Mouse (Mus musculus) cerebellum, adult 8-10 months (tissue): Measurements from ENCODE around the gene Cdh18.
"Not testable (repeated sequence)": the region's sequence is repeated elsewhere in the genome, so short reads cannot be mapped to it uniquely, and the experiment has no call there.

Source experiments
- DNase-seq: peaks from one replicate; pipeline ENCODE4 v3.0.0; 2022

Gene Cdh18

DNA sequence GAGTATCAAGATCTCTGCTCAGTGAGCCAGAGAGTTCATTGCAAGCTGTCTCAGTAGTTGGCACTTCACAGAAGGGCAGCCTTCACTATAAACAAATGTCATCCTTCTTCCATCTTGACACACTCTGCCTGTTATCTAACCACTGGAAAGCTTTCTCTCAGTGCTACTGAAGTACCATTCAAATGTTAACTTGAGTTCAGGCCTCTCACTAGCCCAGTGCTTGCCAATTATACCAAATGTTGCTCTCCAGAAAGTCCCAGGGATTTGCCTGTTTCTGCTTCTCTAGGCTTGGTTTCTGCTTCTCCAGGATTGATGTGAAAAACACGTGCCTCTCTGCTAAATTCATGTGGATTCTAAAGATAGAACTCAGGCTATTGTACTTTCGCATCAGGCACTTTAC lies 681.8 kb downstream of the Cdh18 start:
- peak; percentile 35 for DNase-seq

DNA sequence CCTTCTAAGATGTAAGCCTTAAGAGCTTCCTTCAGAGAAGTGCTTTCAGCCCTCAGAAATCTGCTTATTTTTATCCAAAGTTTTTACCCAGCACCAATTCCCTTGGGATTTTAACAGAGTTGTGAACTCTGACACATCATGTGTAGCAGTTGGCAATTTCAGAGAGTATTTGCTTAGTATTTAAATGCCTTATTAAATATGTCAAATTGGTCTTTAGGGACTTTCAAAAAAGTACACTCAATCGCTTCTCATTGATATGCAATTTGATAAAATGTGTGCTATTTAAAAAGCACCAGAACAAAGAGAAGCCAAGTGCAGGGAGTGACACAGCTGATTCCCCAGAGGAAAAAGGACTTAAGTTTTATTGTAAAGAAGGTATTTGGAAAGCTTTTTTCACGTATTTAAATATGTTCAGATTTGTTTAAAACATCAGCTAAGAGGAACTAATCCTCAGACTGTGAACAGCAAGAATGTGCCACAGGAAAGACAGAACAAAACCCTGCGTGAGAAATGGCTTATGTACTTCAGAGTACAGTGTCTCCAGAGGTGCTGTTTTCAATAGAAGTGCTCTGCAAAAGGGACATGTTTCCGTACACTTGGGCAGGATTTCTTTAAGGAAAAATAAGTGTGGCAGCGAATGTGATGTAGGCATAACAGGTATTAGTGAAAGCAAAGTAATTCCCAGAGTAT lies 709.1 kb downstream of the Cdh18 start:
- no peak for DNase-seq

DNA sequence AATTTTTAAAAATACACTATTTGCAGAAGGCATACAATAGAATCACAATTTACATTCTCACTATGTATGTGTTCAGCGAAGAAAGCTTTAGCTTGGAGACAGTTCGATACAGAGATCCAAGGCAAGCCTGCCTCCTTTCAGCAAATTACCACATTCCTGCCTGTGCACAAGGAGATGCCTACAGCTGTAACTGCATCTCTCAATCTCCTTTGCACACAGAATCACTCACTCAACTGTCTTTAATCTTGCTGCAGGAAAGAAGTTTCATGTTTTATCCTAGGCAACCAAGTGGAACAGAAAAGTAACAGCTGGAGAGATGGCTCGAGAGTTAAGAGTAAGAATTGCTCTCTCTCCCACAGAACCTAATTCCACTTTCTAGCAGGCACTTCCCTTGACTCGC lies 729.6 kb downstream of the Cdh18 start:
- DNase-seq: no peak

DNA sequence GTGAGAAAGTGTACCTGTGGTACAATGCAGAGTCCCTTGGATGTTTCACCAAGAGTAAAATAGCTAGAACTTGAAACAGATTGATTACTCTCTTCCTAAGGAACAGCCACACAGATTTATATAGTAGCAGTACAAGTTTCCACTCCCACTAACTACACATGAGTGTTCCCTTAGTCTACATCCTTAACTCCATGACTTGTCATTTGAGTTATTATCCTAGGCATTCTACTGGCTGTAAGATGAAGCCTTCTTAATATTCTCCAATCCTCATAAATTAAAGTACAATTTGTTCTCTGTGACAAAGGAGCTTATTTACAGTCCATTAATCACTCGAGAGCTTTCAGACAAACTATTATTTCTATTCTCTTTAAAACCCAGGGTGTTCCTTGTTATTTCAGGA lies 756.2 kb downstream of the Cdh18 start:
- no peak for DNase-seq

DNA sequence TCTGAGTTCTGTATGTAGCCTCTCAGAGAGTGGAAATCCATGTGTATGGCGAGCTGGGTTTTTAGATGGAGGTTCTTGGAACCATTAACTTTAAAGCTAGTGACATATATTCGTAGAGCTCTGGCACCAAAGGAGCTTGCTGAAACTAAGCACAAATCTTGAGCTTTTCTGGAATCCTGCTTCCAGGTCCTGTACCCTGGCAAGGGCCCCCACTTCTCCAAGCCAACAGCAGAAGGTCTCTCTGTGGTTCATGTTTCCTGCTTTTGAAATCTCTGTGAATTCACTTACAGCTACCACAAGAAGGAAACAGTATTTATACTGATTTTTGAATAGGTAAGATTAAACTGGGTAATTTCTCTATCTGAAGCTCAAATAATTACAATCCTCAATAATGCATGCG lies 767.9 kb downstream of the Cdh18 start:
- peak; percentile 38 for DNase-seq

DNA sequence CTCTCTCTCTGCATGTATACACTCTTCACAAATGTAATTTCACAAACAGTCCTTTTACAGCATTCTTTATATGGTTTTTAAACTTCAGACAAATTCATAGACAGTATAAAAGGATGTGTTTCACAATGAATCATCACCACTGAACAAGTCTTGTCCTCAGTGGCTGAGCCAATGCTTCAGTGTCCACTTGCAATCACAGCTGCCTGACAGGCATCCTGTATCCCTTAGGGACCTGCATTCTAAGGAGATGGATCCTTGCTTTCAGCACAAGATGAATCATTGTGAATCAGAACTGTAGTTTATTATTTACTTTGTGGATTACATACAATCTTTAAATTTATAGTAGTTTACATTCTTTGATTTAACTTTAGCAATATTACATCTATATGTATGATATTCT lies 768.6 kb downstream of the Cdh18 start:
- DNase-seq: no peak

DNA sequence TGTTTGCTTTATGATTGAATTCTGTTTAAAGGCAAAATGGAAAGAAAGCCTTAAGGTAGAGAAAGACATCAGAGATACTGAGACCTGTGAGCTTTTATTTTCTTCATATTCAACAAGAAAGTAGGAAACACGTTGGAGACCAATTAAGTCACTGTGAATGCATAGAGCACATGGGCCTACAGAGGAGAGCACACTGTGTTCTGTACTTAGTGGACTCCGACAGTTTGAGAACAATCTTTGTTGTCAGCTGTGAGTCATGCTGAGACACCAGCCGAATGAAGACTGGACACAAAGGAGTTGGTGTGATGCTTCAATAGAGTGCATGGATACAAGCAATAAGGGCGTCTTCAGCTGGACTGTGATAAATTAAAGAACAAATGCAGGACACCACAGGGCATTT lies 791.5 kb downstream of the Cdh18 start:
- not testable (repeated sequence) for DNase-seq

DNA sequence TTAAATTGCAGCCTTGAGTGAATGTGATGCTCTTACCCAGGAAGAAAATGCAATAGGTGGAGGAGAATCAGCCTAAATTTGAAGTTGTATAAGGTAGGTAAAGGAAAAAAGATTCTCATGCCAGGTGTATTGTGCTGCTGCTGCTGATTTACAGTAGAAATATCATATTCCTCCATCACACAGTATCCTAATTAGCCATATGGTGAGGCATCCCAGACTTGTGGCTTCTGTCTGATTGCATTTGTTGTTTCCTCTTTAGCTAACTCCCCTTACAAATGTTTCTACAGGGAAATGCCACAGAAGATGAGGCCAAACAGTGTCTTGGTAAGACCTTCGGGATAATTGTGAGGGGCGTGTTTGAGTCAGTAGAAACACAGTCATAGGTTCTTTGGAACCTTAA lies 802.3 kb downstream of the Cdh18 start:
- DNase-seq: no peak

DNA sequence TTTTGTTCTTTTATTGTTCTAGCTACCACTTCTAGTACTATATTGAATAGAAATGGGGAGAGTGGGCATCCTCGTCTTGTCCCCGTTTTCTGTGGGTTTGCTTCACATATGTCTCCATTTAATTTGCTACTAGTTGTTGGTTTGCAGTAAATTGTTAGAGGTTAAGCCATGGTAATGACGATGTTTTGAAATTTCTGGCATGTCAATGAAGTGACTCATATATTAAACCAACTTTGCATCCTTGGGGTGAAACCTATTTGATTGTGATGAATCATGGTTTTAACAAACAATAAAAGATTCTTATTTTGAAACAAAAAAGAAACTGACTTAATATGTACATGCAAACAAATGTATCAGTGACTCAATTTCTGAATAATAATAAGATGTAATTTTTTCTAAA lies 817.5 kb downstream of the Cdh18 start:
- DNase-seq: no peak

DNA sequence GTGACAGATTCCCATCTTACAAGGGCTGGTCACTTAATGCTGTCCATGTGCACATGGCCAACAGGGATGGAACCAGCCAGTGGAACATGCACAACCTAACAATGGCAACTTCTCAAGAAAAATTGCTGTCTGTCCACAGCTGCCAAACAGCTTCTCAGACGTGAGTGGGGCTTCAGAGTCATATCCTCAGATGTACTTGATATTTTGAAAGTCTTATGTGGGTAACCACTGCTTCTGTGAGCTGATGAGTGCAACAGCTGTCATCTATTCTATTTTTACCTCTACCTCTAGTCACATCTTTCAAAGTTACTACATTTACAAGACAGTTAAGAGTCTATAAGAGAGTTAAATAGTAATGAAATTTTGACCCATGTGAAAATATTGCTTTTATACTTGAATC lies 818.9 kb downstream of the Cdh18 start:
- DNase-seq: no peak

DNA sequence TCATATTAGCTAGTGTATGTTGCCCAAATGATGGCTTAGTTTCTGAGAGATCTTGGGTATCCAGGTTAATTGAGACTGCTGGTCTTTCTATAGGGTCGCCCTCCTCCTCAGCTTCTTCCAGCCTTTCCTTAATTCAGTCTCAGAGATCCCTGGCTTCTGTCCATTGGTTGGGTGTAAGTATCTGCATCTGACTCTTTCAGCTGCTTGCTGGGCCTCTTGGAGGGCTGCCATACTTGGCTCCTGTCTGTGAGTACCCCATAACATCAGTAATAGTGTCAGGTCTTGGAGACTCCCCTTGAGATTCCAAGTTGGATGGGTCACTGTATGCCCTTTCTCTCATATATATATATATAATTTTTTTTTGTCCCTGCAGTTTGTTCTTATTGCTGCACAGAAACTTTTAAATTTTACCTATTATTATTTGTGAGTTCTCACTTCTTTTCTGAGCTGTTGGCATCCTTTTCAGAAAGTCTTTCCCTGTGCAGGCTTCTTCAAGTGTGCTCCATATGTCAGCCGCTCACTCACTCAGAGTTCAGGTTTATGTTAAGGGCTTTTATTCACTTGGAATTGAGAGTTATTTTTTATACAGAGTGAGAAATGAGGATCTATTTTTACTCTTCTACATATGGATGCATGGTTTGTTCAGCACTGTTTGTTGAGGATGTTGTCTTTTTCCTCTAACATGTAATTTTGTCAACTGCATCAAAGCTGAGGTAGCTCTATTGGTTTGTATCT lies 829.4 kb downstream of the Cdh18 start:
- no peak for DNase-seq

DNA sequence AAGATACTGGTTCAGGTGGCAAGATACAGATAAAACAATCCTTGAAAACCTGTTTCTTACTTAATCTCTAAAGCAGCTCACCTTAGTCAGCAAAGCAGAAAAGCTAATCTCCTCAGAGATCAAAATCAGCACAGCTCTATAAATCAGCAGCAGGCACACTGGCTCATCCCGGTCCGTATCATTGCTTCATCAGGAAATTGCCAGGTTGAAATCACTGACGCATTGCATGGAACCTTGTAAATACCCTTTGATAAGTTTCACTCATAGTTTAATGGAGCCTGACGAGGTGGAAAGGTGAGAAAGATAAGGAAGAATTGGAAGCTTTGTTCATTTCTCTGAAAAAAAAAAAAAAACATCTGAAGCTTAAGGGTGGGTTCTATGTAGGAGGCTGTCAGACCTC lies 837.0 kb downstream of the Cdh18 start:
- DNase-seq: no peak

DNA sequence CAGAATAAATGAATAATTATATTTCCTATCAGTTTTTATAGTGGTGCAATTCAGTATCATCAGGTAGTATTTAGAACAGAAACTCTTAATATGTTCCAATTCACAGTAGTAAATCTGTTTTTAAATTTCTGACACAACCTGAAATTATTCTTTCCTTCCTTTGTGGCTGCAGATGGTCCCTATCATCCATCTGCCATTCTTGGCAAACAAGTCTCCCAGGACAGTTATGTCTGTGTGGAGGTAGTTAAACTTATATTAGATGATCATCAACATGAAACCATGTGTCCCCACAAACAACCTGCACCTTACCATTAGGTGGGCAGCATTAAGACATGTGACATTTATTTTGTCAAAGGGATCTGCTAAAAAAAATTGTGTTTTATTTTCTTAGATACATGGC lies 847.8 kb downstream of the Cdh18 start:
- DNase-seq: peak; percentile 79

DNA sequence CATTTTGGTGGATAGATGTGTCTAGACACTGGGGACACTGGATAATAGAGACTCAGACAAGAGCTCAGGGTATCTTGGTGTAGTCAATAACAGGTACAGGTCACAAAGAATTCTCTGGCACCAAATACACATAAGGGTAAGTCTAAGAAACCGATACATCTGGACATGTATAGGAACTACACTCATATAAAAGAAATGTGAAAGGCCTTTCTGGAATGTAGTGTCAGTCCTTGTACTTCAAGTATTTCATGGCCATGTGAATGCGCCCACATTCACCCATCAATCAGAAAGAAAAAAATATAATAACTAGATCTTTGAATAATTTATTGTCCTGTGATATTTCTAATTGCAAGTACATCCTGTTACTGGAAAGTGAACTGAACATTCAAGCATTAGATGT lies 855.0 kb downstream of the Cdh18 start:
- no peak for DNase-seq

DNA sequence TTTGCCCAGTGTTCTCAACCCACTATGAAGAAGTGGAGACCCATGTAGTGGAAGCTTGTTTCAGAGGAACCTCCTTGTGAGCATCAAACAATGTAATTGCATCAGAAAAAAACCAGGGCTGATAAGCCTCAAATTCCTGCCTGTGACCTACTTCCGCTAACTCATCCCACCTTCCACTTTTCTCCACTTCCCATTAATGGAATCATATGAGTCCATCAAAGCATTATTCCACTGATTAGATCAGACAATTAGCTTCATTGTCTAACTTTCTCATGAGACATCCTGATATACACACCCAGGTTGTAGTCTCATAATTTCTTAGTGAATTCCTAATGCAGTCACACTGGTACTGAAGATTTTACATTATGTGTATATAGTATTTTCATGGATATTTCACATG lies 859.4 kb downstream of the Cdh18 start:
- DNase-seq: no peak

DNA sequence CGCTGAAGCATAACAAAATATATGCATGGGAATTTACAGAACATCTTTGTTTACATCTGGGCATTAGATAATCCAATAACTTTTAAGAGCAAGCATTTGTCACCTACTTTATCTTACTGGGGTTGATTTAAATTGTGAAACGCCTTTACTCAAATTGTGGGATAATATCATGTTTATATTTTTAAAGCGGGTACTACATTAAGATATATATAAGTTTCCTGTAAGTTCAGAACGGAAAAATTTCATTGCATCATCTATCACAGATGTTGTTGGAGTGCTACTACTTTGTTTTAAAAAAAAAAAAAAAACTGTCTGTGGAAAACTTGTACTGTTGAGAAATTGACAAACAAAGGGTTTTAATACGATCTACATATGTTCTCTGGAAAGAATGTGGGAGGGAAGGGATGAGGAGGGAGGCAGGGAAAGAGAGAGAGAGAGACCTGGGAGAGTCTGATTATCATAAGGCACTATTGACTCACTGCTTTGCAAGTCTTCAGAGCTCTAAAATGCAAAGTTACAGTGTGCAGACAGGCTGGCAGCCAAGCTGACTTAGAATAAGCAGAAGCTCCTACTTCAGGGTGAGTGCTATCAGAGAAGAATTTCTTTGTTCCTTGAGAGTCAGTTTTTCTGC lies 867.7 kb downstream of the Cdh18 start:
- DNase-seq: no peak

DNA sequence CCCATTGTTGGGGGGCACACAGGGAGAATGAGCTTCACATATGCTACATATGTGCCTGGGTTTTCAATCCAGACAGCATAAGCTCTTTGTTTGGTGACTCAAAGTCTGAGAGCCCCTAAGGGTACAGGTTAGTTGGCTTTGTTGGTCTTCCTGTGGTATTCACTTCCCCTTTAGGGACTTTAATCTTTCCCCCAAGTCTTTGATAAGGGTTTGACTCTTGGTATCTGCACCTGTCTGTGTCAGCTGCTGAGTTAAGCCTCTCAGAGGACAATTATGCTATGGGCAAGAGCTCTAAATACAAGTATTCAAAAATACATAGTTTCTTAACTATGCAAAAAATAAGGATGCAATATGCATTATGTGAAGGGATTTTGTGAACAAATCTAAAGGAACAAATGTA lies 869.3 kb downstream of the Cdh18 start:
- no peak for DNase-seq

DNA sequence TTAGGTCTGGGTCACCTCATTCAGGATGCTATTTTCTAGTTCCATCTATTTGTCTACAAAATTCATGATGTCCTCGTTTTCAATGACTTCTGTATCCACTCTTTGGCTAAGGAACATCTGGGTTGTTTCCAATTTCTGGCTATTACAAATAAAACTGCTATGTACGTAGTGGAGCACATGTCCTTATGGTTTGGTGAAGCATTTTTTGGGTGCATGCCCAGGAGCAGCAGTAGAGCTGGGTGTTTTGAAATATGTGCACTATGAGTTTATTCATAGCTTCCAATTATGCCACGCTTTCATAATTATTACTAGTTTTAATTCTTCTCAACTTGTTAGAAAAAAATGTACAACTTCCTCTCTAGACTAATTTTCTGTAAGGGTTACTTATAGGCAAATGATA lies 871.2 kb downstream of the Cdh18 start:
- peak; percentile 75 for DNase-seq

DNA sequence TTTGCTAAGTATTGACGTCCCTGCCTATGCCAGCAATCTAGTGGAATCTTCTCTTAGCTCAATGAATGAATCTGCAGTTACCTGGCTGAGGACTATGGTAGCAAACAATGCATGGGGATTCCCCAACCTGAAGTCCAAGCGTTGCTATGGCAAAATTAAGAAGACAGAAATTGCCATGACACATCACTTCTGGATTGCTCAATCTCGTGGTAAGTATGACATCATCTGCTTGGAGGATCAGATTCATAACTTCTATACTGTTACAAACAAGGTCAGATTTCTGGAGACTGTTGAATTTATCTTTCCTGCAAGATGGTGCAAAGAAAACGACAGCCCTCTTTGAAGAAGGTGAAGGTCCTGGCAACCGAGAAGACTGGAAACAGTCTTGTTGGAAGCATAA lies 881.2 kb downstream of the Cdh18 start:
- DNase-seq: no peak

DNA sequence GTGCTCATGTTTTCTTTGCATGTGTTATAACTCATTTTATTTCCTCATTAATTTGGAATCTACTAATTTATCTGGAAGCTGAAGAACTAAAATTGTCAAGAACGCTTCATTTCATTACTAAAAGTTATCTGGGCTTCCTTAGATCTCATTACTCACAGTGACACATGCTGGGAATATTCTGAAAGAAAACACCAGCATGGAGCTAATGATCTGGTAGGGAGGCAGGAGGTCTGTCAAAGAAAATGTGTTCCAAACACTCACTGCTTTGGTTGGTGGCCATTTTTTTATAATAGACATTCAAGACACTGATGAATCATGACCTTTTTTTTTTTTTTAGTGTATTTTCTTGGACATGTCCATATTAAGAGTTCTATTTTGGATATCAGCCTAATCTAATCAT lies 899.7 kb downstream of the Cdh18 start:
- DNase-seq: no peak

DNA sequence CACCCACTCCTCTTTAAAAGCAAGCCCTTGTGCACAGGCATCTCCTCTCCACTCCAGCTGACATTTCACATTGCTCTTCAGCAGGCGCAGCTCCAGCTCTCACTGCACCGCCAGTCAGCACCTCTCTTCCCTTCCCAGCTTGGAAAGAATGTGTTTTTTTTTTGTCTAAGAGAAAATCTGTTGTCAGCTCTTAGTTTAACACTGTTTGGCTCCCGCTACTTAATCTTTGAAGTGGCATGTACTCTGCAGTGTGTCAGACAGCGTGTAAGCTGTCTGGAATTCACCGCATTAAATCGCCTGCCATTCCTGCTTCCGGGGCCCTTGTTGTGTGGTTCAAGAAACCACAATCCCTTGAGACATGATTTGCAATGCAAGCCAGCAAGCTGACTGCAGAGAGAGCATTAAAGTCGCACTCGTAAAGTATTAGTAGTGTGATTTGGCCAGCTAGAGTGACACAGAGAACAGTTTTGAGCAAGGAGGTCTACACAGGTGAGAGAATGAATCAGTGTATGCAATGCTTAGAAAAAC lies 903.3 kb downstream of the Cdh18 start:
- no peak for DNase-seq

DNA sequence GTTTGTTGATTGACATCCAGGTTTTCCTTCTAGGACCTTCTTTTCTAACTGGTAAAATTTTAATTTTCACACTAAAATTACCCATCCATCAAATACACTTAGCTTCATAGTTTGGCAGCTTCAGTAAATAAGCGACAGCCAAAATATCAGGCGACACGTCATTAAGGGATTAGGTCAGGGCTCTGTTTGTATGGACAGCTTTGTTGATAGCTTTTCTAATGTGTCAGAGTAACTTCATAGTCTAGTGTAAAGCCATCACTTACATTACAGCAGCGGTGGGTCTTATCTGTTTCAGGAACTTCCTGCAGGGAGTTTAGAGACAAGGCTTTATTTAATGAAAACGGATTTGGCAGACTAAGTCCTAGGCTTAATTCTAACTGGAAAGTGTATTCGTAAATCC lies 904.5 kb downstream of the Cdh18 start:
- no peak for DNase-seq

DNA sequence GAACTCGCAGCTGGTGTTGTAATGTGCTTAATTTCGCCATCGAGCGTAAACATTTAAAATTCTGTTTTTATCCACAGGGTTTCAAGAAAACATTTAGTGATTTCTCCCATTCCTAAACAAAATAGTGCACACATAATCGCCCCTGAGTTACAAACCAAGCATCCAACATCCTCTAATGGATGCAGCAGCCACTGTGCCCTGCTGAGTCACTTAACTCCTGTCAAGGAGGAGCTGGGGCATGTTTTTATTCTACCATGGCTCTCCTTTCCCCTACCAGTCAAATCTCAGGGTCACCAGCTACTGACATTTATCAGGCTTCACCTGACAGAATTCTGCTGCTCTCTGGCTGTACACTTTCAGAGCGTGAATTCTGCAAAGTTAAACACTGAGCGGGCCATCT lies 906.5 kb downstream of the Cdh18 start:
- DNase-seq: no peak

DNA sequence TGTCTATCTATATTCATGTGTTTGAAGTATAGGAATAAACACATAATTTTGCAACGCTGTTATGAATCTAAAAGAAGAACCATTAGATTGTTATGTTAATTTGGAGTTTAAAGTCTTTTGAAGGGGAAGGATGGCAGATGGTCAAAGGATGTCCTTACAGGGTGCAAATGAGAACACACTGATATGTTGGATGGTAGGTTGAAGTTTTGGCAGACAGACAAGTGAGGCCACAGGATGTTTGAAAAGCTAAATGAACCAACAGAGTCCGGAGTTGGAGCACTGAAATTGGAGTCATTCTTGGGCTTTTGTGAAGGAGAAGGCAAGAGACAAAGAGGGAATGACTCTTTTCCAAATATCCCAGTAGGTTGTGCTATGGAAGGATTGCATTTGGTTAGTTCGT lies 908.6 kb downstream of the Cdh18 start:
- DNase-seq: peak; percentile 84
